Mouse (Mus musculus): Measurements from ENCODE around the gene Nudt8.
"Not testable (repeated sequence)": the region's sequence is repeated elsewhere in the genome, so short reads cannot be mapped to it uniquely, and the experiment has no call there.

Gene Nudt8

DNA sequence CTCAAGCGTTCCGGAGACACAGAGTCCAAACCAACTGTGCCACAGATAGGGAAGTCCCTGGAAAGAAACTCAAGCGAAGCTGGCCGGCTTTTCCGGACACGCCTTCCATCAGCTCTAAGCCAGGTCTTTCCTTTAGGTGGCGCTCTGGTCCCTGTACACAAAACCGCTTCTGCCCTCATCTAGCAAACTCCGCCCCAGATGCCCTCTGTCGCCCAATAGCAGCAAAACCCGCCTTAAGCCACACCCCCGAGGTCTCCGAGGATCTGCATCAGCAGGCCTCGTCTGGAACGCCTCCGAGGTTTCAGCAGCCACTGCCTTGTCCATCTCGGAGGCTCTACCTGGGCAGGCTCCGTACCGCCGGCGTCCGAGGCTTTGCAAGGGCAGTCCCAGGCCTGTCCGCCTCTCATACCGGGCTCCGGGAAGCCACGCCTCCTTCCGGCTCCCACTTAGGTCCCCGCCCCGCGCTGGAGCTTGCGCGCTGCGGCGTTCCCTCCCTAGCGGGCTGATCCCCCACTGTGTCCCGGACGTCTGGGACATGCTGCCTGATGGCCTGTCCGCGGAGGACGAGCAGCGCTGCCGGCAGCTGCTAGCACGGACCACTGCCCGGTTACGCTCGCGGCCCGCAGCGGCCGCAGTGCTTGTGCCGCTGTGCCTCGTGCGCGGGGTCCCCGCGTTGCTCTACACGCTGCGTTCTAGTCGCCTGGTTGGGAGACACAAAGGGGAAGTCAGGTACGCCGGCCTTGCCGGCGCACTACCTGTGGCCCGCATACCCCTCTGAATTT lies at the start of gene Nudt8, which contains the start of gene Gm49405:
TSS of gene Nudt8 (plus strand) at position 462 of the 782 bp plus-strand sequence.
TSS of gene Gm49405 (plus strand) at position 508 of the 782 bp plus-strand sequence.
- DNase-seq = peak; percentile 95 to 96

DNA sequence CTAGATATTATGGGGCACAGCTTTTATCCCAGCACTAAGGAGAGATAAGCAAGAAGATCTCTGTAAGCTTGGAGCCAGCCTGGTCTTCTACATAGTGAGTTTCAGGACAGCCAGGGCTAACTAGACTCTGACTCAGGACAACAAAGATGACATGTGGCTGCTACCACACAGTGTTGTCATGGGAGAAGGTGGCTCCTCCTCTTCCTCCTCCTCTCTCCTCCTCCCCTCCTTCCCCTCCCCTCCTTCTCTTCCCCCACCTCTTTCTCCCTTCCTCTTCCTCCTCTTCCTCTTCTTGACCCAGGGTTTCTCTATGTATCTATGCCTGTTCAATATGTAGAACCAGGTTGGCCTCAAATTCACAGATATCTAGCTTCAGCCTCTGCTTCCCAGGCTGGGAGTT lies 48.9 kb upstream of the Nudt8 start:
- DNase-seq = no peak

DNA sequence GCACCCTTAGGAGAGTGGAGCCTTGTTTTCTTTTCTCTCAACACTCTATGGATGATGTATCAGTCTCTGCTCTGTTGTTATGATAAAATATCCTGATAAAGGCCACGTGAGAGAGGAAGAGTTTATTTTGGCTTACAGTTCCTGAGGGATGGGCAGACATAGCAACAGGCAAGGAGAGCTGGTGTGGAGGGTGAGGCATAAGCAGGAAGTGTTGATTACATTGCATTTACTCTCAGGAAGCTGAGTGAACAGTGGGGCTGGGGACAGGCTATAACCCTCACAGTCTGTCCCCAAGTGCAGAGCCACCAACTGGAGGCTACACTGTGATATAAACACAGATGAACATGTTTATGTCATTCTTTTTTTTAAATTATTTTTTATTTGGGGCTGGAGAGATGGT lies 48.3 kb upstream of the Nudt8 start:
- DNase-seq = no peak

DNA sequence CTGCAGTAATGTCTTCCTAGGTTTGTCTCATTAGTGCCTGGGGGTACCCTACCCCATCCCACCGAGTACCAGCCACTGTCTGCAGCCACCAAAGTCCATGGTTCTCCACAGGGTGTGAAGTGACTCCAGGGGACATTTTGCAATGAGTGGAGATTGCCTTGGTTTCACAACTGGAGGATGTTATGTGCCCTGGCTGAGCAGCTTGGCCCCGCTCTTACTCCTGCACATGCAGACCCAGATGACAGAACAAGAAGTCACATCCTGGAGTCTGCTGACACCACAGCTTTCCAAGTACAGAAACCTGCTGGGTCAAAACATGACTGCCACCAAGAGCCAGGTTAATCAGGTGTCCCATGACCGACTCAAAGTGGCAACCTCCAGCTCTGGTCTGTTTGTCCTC lies 45.3 kb upstream of the Nudt8 start:
- no peak for DNase-seq

DNA sequence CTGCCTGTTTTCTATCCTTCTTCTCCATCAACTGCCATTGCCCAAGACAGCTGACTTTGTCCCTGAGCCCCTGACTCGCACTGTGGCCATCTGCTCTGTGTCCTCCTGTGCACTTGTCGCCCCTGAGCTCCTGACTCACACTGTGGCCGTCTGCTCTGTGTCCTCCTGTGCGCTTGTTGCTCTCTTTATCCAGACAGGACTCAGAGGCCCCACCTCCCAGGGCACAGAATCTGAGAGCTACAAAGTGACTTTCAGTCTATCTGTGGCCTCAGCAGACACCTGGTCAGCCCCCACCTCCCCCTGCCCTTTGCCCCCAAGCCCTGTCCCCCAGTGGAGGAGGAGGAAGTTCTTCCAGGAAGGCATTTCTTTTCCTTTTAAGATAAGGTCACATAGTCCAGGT lies 44.6 kb upstream of the Nudt8 start:
- DNase-seq = peak; percentile 56 to 58

DNA sequence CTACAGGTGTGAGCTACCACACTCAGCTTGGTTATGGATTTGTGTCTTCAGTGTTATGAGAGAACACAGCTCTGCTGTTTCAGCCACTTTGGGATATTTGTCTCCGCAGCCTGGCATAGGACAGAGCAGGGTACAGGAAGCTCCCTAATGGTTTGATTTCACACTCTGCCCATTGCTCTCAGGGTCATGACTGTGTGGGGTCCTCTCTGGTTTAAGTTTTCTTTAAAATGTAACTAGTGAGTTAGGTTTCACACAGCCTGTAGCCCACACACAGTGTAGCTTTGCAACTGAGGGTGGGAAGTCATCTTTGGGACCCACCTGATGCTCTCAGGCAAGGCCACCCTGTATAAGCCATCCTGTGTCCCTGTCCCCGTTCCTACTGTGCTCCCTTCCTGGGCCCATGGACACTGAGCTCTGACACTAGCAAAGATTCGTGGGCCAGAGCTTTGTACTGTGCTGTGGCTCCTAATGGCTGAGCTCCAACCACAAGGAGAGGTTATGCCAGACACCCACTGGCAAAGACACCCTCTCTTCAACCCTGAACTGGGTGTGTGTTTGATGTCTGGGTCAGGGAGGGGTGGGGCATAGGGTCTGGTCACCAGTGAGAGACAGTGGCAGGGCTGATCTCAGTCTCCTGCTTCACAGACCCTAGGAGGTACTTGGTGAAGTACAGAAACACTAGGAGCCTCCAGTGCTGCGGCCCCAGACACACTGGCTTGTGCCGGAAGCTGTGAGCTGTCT lies 42.9 kb upstream of the Nudt8 start:
- DNase-seq = not testable (repeated sequence)

DNA sequence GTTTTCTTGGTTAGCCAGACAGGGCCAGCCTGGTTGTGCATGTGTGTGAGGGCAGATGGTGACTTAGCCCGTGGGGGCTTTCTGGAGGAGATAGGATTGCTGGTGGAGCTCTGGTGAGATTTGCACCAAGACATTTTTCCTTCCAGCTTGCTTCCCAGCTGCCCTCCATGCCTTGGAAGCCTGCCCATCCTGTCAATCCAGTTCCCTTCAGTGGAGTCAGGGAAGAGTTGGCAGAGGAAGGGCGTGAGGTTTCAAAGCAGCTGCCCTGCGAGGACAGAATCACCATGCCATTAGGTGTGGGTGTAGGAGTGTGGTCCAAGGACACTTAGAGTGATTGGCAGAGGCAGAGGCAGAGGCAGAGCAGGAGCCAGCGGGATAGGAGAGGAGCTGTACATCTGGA lies 41.9 kb upstream of the Nudt8 start, which contains the start of gene Aldh3b3:
TSS of gene Aldh3b3 (plus strand) at position 176 of the 400 bp plus-strand sequence.
- peak; percentile 37 to 78 for DNase-seq

DNA sequence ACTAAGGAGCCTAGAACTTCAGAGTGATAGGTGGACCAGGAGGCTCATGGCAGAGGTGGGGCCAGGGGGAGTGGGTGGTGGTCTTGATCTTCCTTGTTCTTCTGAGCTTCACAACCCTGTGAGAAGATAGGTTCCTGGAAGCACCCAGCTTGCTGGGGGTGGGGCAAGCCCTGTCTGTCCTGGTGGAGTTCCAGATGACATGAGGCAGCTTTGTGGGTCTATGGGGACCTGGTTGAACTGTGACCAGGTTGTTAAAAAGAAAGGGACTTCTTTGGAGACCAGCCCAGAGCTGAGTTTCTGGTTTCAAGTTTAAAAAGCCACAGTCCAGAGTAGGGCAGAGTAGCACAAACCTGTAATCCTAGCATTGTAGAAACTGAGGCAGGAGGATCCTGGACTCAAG lies 41.4 kb upstream of the Nudt8 start:
- DNase-seq = no peak

DNA sequence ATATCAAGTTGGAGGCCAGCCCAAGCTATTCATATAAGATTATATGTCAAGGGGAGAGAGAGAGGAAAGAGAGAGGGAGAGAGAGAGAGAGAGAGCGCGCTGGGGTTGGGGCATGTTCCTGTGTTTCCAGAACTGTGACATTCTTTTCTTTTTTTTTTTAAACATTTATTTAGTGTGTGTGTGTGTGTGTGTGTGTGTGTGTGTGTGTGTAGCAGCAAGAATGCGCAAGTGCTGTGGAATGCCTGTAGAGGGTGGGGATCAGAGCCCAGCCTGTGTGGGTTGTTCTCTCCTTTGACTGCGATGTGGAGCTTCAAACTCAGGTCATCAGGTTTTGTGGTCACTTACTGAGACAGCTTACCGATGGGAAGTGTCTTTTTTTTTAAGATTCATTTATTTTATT lies 40.2 kb upstream of the Nudt8 start:
- no peak for DNase-seq

DNA sequence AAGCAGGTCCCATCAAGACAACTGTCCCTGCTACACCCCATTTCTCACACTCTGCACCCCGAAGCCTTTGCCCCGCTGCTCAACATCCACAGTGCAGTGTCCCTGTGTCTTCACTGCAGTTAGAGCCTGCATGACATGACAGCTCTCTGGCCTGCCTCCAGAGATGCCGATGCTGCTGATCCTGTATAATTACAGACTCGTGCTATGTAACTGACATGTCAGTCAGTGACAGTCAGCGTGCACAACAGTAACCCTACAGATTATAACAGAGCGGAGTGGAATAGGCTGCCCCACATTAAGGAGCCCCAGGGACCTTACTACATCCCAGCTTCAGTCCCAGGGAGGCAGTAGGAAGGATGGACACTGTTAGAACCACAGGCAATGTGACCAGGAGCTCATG lies 38.6 kb upstream of the Nudt8 start:
- DNase-seq = not testable (repeated sequence)

DNA sequence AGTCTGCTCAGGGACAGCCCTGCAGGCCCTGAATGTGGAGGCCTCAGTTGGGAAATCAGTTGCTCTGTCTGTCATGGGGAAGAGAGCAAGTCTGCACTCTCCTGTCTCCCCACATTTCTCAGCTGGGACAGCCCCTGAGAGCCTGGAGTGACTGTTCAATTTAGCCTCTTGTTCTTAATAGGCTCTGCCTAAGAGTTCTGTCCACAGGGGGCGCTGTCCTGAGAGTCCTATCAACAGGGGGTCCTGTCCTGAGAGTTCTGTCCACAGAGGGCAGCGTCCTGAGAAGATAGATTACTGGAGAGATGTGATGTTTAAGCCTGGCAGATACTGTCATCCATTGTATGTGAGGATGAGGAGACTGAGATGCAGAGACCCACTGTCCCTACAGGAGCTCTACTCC lies 37.9 kb upstream of the Nudt8 start:
- peak in 1 of 2 experiments; percentile 63 for DNase-seq

DNA sequence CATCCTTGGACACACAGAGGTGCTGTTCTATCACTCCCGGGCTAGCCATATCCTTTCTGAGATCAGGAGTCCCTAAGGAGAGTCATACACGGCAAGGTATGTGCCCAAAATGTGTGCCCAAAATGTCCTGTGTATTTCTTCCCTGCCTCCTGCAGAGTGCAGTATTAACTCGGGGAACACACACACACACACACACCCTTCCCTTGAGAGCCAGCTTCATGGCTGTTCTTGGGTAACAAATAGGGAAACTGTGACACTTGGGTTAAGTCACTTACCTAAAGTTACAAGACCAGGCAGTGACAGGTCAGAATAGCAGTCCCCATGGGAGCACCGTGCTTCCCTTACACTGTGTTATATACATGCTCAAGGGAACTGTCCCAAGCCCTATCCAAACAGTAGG lies 36.4 kb upstream of the Nudt8 start:
- no peak for DNase-seq

DNA sequence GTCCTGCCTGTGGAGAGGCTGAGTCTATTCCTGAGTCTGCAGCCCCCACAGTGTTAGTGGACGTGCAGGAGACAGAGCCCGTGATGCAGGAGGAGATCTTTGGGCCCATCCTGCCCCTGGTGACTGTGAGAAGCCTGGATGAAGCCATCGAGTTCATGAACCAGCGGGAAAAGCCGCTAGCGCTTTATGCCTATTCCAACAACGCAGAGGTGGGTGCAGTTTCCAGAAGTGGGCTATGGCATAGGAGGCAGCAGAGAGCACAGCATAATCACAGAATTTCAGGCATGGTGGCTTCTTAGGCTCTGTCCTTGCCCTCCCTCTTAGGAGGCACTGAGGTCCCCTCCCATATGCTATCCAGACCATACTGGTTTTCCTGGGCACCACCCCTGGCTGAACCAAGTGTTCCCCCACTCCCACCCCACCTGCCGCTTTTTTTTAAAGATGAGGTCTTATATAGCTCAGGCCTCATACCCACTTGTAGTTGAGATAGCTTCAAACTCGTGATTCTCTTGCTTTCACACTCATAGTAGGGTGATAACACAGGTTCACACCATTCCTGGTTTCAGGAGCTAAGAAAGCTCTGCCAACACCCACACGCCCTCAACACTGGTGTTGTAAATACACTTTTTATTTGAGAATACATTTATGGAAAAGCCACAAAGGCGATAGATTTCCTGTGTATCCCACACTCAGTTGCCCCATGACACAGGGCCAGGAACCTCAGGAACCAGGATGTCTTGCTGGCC lies 33.9 kb upstream of the Nudt8 start:
- DNase-seq = peak in 1 of 2 experiments; percentile 31

DNA sequence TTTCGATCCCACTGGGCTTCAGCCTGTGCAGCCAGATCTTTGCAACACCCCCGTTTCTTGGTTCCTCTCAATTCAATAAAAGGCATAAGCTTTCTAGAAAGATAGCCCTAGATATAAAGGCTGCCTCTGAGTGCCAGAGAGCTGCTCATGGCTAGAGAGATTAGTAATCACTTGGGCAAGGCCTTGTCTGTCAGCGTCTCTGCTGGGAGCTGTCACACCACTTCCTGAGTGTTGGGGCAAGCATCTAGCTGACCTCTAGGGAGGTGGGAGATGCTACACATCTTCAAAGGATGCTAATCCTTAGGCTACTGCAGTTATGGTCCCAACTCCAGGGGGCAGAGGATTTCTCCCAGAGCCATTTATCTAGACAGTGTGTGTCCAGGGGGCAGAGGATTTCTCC lies 33.1 kb upstream of the Nudt8 start:
- no peak for DNase-seq

DNA sequence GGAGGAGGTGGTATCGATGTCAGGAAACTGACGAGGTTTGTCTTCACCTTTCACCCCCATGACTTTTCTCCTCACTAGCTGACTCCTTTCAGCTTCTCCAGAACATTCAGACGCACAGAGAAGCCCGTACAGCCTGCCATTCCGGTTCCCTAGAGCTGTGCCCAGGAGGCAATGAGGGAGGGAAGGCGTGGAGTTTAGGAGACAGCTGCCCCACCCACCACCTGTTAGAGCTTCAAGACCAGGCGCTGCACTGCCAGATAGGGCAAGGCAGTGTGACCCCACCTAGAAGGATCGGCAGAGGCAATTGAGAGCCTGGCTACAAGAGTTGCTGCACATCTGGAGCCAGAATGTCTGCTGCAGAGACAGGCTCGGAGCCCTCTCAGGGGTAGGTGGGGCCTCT lies 28.2 kb upstream of the Nudt8 start, which contains the start of gene Aldh3b2:
TSS of gene Aldh3b2 (plus strand) at position 100 of the 400 bp plus-strand sequence.
- no peak for DNase-seq

DNA sequence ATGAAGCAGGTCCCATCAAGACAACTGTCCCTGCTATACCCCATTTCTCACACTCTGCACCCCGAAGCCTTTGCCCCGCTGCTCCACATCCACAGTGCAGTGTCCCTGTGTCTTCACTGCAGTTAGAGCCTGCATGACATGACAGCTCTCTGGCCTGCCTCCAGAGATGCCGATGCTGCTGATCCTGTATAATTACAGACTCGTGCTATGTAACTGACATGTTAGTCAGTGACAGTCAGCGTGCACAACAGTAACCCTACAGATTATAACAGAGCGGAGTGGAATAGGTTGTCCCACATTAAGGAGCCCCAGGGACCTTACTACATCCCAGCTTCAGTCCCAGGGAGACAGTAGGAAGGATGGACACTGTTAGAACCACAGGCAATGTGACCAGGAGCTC lies 25.8 kb upstream of the Nudt8 start:
- not testable (repeated sequence) for DNase-seq

DNA sequence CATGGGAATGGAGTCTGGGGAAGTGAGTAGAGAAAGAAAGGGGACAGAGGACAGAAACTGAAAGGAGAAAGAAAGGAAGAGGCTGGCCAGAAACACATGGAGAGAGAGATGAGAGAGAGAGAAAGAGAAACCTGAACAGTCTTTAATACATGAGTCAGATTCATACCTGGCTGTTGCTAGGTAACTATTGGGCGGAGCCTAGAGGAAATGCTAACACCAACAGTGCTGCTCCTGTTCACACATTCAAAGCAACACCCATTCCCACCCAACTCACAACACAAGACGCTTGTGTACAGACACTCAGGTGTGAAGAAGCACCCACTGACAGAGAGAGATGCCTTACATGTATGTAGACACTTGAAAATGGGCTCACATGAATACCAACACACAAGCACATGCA lies 24.5 kb upstream of the Nudt8 start:
- no peak for DNase-seq

DNA sequence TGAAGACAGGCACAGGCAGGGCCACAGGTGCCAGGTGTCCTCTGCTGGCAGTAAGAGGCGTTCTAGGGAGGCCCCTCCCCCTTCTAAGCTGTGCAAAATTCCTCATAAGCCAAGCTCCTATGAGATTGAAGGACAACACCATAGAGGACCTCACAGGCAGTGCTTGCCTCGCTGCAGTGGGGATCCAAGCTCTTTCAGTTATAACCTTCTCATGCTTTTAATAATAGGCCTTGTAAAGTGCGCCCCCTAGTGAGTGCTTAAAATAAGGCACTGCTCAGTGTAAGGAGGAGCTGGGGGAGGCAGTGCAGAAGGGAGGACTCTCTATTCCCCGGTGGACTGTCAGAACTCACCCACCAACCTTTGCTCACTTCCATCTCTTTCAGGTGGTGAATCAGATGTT lies 20.1 kb upstream of the Nudt8 start:
- DNase-seq = peak; percentile 89 to 92

DNA sequence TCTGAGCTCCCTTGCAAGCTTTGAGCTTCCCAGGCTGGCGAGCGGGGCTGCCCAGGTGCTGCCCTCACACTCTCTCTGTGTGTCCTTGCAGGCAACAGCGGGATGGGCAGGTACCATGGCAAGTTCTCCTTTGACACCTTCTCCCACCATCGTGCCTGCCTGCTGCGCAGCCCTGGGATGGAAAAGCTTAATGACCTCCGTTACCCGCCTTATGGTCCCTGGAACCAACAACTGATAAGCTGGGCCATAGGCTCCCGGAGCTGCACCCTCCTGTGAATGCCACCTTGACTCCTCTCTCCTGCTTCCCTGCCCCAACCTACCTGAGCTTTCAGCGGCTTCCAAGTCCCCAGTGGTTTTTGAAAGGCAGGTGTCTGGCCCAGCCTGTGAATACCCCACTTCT lies 19.5 kb upstream of the Nudt8 start:
- no peak for DNase-seq

DNA sequence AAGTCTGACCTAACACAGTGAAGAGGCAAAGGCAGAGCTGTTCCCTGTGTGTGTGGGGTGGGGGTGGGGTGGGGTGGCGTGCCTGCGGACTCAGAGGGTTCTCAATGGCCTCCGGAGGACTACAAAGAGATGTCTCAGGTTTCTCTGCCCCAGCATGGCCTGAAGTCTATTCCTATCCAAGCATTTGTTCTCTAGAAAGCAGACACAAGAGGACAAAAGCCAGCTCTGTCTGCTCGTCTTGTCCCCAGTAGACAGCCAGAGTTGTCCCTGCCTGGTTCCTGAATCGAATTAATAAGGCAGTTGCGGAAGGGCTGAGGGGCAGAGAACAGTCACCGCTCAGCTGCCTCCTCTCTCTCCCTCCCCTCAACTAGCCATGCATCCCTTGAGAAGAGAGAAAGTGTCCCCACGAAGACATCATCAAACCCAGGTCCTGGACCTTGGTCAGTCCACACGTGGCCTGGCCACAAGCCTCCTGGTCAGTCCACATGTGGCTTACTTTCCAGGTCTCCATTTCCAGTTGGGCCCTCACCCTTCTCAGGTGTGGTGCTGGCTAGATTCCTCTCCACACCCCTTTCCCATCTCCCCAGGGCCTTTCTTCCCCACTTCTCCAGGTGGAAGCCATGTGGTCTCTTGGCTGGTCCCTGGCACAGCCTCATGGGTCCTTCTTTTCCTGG lies 16.7 kb upstream of the Nudt8 start:
- DNase-seq = peak in 1 of 2 experiments; percentile 32

DNA sequence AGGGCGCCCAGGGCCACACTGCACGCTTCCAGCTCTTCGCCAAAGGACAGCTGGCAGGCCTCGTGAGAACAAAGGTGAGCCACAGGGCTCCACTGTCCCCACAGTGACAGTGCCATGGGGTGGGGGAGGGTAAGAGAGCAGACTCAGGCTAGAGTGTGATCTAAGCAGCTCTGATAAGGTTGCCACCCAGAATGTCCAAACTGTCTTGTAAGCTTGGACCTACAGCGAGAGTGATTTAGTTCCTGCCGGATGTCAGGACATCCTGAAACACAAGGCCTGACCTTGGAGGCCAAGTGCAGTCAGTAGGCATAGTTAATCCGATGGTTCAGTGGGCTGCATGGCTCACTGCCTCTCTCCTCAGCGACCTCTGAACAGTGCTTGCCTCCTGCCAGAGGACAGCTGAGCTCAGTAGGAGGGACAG lies 15.1 kb upstream of the Nudt8 start:
- DNase-seq = peak in 1 of 2 experiments; percentile 42

DNA sequence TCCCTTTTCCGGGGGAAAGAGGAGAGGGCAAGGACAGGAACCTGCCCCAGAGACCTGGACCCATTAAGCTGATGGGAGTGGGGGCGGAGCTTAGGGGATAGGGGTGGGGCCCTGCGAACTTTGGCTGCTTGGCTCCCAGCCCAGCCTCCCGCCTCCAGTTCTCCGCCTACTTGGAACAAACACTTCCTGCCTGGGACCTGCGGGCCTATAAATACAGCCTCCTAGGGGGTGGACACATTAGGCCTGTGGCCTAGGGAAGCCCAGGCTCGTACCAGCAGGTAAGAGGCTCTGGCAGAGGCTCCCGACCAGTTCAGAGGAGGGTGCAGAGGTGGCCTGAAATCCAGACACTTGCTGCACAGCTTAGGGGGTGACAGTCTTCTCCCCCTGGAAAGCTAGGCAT lies 14.0 kb upstream of the Nudt8 start, which contains the start of gene Acy3:
TSS of gene Acy3 (plus strand) at position 237 of the 400 bp plus-strand sequence.
- DNase-seq = peak; percentile 37 to 43
